Mouse (Mus musculus) midbrain, postnatal 0 days (tissue): Measurements from ENCODE around the gene Mfsd8. TPM values are rescaled to one million over a fixed set of nuclear protein-coding genes. Genes with fewer than 3 reads are reported as not detected.
"Not testable (repeated sequence)": the region's sequence is repeated elsewhere in the genome, so short reads cannot be mapped to it uniquely, and the experiment has no call there.

ENCODE experiments used
- ATAC-seq: fragments of 200-750 bp; cut with Nextera tagmentation; 2 replicates; pipeline ENCODE4 v1.8.0; 2017; ENCODE audit warnings: moderate number of reproducible peaks, mild to moderate bottlenecking, moderate TSS enrichment, moderate library complexity; ENCODE audit not compliant: low FRiP score
- DNase-seq: peaks from one replicate; pipeline ENCODE4 v3.0.0-alpha.2; 2015; ENCODE audit warnings: low spot score
- H3K27ac ChIP-seq: fragments of 300-500 bp; sonication (generic); 2 replicates; pipeline ENCODE4 v1.5.1; 2014; ENCODE audit warnings: low read depth, mild to moderate bottlenecking, low read length, mixed read lengths
- H3K27me3 ChIP-seq: fragments of 300-500 bp; sonication (generic); 2 replicates; pipeline ENCODE4 v1.6.1; 2014; ENCODE audit warnings: low read length, control low read depth, mixed read lengths; ENCODE audit not compliant: insufficient read depth
- H3K36me3 ChIP-seq: fragments of 300-500 bp; sonication (generic); 2 replicates; pipeline ENCODE4 v1.6.1; 2014; ENCODE audit warnings: low read length, control low read depth, mixed read lengths; ENCODE audit not compliant: insufficient read depth
- H3K4me1 ChIP-seq: fragments of 300-500 bp; sonication (generic); 2 replicates; pipeline ENCODE4 v1.6.1; 2014; ENCODE audit warnings: mild to moderate bottlenecking, control low read depth, antibody characterized with exemption, low read length, mixed read lengths; ENCODE audit not compliant: insufficient read depth
- H3K4me2 ChIP-seq: fragments of 300-500 bp; sonication (generic); 2 replicates; pipeline ENCODE4 v1.6.1; 2014; ENCODE audit warnings: low read depth, mild to moderate bottlenecking, low read length, mixed read lengths; ENCODE audit not compliant: poor library complexity, severe bottlenecking
- H3K4me3 ChIP-seq: fragments of 300-500 bp; sonication (generic); 2 replicates; pipeline ENCODE4 v1.5.1; 2014; ENCODE audit warnings: low read depth, mild to moderate bottlenecking, low read length, moderate library complexity
- H3K9ac ChIP-seq: fragments of 300-500 bp; sonication (generic); replicated peaks from 2 replicates; pipeline ENCODE4 v1.6.1; 2014; ENCODE audit warnings: mild to moderate bottlenecking, low read length, moderate library complexity, mixed read lengths; ENCODE audit not compliant: poor library complexity, severe bottlenecking
- H3K9me3 ChIP-seq: fragments of 300-500 bp; sonication (generic); 2 replicates; pipeline ENCODE4 v1.6.1; 2016; ENCODE audit warnings: low read length, control low read depth
- CTCF ChIP-seq: IDR thresholded peaks from 2 replicates; pipeline ENCODE4 v1.5.1; 2016; ENCODE audit warnings: antibody characterized with exemption, mild to moderate bottlenecking
- WGBS: fragments of 180-500 bp; shearing (Covaris S2); extraction: QIAGEN DNeasy Blood & Tissue Kit; methylation state at CpG from one replicate; pipeline ENCODE4 v1.1.7; 2014; 5-methylcytosine and 5-hydroxymethylcytosine counted together
- polyA plus RNA-seq: library from polyadenylated mRNA; unstranded; fragments of >200 nt; fragmentation: Nextera tagmentation; extraction: Ambion mirVana; gene quantifications from 2 replicates; pipeline ENCODE4 v1.2.1, GENCODE M21; 2015
- total RNA-seq: library from RNA; depleted of rRNA; stranded (reverse); fragments of >200 nt; gene quantifications from 2 replicates; pipeline ENCODE4 v1.2.3, GENCODE M21; 2014; rRNA removed

Mfsd8 gene
- 8.5 and 10.2 TPM in 2 replicates for total RNA-seq
- 6.7 TPM in 2 replicates for polyA plus RNA-seq

DNA sequence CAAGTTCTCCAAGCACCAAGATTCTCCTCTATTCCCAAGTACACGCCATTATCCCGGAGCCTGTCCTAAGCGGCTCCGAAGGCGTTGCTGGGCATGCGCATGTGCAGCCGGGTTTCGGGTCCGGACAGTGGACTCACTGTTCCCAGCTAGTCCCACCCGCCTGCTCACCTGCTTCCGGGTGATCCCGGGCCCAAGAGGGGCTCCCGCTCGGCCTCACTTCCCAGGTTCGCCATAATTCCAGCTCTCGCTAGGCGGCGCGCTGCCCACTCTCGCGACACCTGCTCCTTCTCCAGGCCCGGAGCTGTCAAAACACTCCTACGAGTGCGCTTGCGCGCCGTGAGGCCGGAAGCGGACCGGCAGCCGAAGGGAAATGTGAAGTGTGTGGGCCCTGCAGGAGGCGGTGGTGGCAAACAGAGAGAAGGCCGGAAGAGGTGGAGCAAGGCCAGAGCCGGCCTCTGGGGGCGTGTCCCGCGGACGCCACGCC, at the start of gene Mfsd8:
Gene Mfsd8, minus strand, starts transcription at position 414 of the 484 bp plus-strand sequence.
- peak; percentile 77 for TF ChIP-seq CTCF
- H3K4me1 ChIP-seq, H3K27me3 ChIP-seq, H3K9me3 ChIP-seq, H3K36me3 ChIP-seq: not testable (repeated sequence)
- Histone ChIP-seq H3K9ac (peak within 1 kb of the TSS; percentile 56), H3K4me3 (peak within 1 kb of the TSS; percentile 48), H3K4me2 (peak within 1 kb of the TSS; percentile 51), H3K27ac (peak within 1 kb of the TSS; percentile 65; the same call in 1 of the 2 replicates)
- under 1% methylated on average over 34 of the region's 39 CpGs for WGBS
- DNase-seq (peak; percentile 98), ATAC-seq (peak; percentile 99)

DNA sequence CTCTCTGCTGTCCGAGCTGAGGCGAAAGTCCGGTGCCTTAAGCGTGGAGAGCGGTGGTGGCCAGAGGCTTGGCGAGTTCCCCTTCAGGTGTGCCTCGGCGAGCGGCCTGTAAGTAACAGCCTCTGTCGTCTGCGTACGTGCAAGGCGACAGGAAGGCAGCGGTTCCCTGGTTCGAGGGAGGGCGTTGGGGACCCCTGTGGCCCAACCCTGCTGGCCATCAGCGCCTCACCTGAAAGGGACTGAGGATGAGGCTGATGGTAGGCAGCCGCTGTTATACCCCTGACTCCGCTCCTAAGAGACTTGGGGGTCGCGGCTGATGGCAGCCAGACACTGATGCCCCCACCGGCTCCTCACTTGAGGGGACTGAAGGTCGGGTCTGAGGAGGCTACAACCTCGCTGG, 47.6 kb upstream of the Mfsd8 start:
- H3K36me3 ChIP-seq, H3K4me1 ChIP-seq, H3K27me3 ChIP-seq, H3K9me3 ChIP-seq: not testable (repeated sequence)
- H3K4me3 ChIP-seq, result peak overlapping the region; percentile 56
- peak; percentile 9 for DNase-seq
- H3K4me2 ChIP-seq, result peak overlapping the region; percentile 60
- 0 out of 2 replicates have a peak overlapping the region, but pooled peaks have one; percentile 47 for H3K27ac ChIP-seq
- 0% methylated on average over 17 of the region's 24 CpGs for WGBS
- ATAC-seq, result peak; percentile 71; the same call in 1 of the 2 replicates
- peak overlapping the region; percentile 56 for H3K9ac ChIP-seq

DNA sequence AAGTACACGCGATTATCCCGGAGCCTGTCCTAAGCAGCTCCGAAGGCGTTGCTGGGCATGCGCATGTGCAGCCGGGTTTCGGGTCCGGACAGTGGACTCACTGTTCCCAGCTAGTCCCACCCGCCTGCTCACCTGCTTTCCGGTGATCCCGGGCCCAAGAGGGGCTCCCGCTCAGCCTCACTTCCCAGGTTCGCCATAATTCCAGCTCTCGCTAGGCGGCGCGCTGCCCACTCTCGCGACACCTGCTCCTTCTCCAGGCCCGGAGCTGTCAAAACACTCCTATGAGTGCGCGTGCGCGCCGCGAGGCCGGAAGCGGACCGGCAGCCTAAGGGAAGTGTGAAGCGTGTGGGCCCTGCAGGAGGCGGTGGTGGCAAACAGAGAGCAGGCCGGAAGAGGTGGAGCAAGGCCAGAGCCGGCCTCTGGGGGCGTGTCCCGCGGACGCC, 47.2 kb upstream of the Mfsd8 start:
- not testable (repeated sequence) for H3K9me3 ChIP-seq

DNA sequence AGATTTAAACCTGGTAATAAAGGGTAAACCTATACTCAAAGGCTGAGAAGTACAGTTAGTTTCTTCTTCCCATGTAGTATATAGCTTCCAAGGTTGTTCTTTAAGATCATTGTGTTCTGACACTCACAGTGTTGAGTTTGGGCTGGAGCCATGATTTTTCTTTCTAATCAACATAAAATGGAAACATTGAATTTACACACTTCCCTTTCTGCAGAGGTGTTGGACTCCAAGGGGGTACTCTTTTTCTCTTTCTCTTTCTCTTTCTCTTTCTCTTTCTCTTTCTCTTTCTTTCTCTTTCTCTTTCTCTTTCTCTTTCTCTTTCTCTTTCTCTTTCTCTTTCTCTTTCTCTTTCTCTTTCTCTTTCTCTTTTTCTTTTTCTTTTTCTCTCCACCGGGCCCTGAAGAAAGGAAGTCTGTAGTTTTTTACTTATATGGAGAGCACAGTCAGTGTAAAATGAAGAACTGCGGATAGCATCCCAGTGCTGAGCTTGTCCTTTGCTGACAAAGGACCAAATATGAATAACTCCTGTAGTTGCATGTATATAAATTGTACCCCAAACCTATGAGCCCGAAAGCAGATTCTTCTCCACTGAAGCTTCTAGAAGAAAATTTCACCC, 6.5 kb upstream of the Mfsd8 start:
- not testable (repeated sequence) for ATAC-seq, H3K36me3 ChIP-seq, H3K27ac ChIP-seq, DNase-seq, H3K4me3 ChIP-seq, H3K9me3 ChIP-seq, H3K27me3 ChIP-seq, H3K9ac ChIP-seq, H3K4me2 ChIP-seq, H3K4me1 ChIP-seq
- WGBS, result 88% methylated on average over 3 of the region's 3 CpGs

More for the DNA sequence above, 47.2 kb upstream of the Mfsd8 start:
- H3K4me1 ChIP-seq, H3K36me3 ChIP-seq, H3K27me3 ChIP-seq: not testable (repeated sequence)
- DNase-seq (peak; percentile 98), ATAC-seq (peak; percentile 100)
- H3K4me3 ChIP-seq, result peak overlapping the region; percentile 56
- peak overlapping the region; percentile 44; the same call in 1 of the 2 replicates for H3K9ac ChIP-seq
- WGBS, result 1% methylated on average over 32 of the region's 38 CpGs
- TF ChIP-seq CTCF, result peak; percentile 79
- H3K27ac ChIP-seq, result peak overlapping the region; percentile 47; the same call in 1 of the 2 replicates
- H3K4me2 ChIP-seq, result peak overlapping the region; percentile 45

DNA sequence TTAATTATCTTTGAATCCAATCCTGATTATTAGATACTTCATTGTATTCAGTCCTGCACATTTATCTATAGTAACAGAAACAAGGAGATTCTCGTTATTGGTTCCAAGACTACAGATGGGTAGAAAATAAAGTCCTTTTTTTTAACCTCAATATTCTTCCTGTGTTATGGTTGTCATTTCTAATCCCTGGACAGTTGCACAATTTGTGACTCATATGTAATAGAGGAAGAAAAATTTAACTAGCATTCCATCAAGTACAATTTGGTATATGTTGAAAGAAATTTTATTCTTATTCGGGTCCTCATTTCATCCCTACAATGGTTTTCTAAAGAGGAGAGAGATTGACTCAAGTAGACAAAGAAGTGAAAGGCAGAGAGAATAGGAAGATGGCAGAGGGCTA, 1.2 kb upstream of the Mfsd8 start:
- not testable (repeated sequence) for ATAC-seq, H3K4me1 ChIP-seq, H3K9me3 ChIP-seq, DNase-seq, H3K27me3 ChIP-seq, H3K27ac ChIP-seq, H3K9ac ChIP-seq, H3K4me3 ChIP-seq, H3K4me2 ChIP-seq, H3K36me3 ChIP-seq
- WGBS, result 89% methylated on average over 2 of the region's 2 CpGs

DNA sequence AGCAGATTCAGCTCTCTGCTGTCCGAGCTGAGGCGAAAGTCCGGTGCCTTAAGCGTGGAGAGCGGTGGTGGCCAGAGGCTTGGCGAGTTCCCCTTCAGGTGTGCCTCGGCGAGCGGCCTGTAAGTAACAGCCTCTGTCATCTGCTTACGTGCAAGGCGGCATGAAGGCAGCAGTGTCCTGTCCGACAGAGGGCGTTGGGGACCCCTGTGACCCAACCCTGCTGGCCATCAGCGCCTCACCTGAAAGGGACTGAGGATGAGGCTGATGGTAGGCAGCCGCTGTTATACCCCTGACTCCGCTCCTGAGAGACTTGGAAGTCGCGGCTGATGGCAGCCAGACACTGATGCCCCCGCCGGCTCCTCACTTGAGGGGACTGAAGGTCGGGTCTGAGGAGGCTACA, 332 bp upstream of the Mfsd8 start:
- DNase-seq (peak; percentile 56), ATAC-seq (peak; percentile 69; the same call in 1 of the 2 replicates)
- TF ChIP-seq CTCF, result peak; percentile 51
- not testable (repeated sequence) for H3K4me1 ChIP-seq, H3K36me3 ChIP-seq, H3K27me3 ChIP-seq, H3K9me3 ChIP-seq
- peak overlapping the region; percentile 56 for H3K9ac ChIP-seq
- peak overlapping the region; percentile 51 for H3K4me2 ChIP-seq
- 0% methylated on average over 10 of the region's 21 CpGs for WGBS
- H3K4me3 ChIP-seq, result peak overlapping the region; percentile 48
- H3K27ac ChIP-seq, result peak overlapping the region; percentile 52; the same call in 1 of the 2 replicates

DNA sequence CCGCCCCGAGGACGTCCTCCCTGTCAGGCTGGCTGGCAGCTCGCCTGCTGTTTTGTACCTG, 101 bp upstream of the Mfsd8 start, which contains the start of gene Abhd18:
Gene Abhd18, plus strand, starts transcription at position 14 of the 61 bp plus-strand sequence.
- not testable (repeated sequence) for H3K4me1 ChIP-seq, H3K36me3 ChIP-seq, ATAC-seq, H3K9me3 ChIP-seq, H3K27me3 ChIP-seq, DNase-seq
- WGBS, result no CpG with 5 or more reads among the region's 4 CpGs
- peak within 1 kb of the TSS; percentile 56 for H3K9ac ChIP-seq
- peak within 1 kb of the TSS; percentile 48 for H3K4me3 ChIP-seq
- H3K4me2 ChIP-seq, result peak within 1 kb of the TSS; percentile 51
- H3K27ac ChIP-seq, result peak within 1 kb of the TSS; percentile 65; the same call in 1 of the 2 replicates

DNA sequence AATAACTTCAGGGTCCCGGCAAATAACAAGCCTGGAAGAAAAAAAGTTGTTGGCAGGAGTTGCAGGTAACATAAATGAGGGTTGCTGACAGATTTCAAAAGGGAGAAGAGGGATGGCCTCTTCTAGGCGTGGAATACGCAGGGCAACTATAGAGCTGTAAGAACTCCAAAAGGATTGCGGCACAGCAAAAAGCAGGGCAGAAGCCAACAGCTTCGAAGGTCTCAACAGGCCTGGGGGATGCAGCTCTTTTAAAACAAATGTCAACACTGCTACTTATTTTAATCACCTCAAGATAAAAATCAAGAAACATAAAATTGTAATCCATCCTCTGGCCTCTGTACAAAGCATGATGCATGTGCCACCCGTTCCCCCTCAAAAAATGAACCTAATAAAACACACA, 1.2 kb downstream of the Mfsd8 start:
- not testable (repeated sequence) for H3K9ac ChIP-seq
- H3K4me3 ChIP-seq, result peak overlapping the region; percentile 48

More for the DNA sequence above, 1.2 kb downstream of the Mfsd8 start:
- not testable (repeated sequence) for DNase-seq, H3K27ac ChIP-seq, H3K36me3 ChIP-seq, ATAC-seq, H3K27me3 ChIP-seq, H3K4me1 ChIP-seq, H3K9me3 ChIP-seq
- 77% methylated on average over 5 of the region's 6 CpGs for WGBS
- H3K4me2 ChIP-seq, result peak overlapping the region; percentile 49; the same call in 1 of the 2 replicates
